Mouse (Mus musculus) ovary, postnatal 36 days (tissue): ENCODE results near the gene Krt36.

Experiments
- DNase-seq: peaks from one replicate; pipeline ENCODE4 v3.0.0; 2022; ENCODE audit warnings: low spot score, mixed read lengths

Gene Krt36

GRCm38 (mm10) chr11:100088378-100089025 lies 16.9 kb downstream of the Krt36 start:
- no peak for DNase-seq

GRCm38 (mm10) chr11:100087861-100088260 lies 17.6 kb downstream of the Krt36 start, which contains the start of gene Krt32:
TSS of gene Krt32 (minus strand) at chr11:100088226.
- no peak for DNase-seq

GRCm38 (mm10) chr11:100073873-100074272 lies 31.6 kb downstream of the Krt36 start:
- no peak for DNase-seq

DNA sequence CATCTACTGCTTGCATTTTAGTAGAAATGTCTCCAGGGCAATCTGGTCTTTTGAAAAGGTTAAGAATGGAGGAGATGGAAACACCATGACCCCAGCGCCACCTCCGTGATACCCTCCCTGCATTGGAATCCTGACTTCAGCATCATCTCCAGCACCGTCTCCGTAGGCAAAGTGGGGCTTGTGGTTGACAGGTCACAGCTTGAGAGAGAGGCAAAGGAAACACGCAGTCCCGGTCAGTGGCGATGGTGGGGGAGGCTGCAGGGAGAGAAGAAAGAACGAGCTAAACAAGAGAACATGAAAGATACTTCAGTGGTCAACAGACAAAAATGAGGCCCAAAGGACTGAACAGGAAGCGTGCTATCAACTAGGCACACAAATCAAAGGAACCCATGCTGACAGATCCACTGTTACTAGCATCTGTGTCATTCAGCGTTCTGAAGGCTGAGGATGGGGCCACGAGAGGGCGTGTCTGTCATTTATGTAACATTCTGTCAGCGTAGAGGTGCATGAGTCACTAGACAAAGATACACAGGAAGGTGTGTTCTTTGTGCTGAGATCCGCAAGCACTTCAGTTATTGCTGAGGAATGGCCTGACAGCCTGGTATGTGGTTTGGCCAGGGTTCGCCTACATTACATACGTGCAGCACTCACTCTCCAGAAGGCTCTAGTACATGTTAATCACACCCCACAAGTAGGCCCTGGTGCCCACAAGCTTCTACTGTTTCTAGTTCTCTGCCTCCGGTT lies 38.0 kb downstream of the Krt36 start:
- DNase-seq = no peak

- DNase-seq = no peak
These were observed 39.0 kb downstream of the Krt36 start for GRCm38 (mm10) chr11:100066236-100067010.

DNA sequence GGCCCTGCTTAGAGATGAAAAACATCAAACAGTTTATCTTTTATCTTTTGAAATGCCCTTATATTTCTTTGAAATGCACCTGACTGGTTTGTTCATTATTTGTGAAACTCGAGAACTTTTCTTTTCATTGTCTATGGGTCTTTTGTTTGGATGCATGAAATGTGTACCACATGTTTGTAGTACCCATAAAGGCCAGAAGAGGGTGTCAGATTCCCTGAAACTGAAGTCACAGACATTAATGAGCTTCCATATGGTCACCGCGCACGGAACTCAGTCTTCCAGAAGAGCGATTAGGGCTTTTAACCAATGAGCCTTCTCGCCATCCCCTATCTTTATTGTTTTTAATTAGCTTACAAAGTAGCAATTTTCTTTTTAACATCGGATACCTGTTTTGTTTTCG lies 46.6 kb downstream of the Krt36 start:
- DNase-seq = no peak

- no peak for DNase-seq
These were observed 49.5 kb downstream of the Krt36 start for GRCm38 (mm10) chr11:100055686-100056655.
